Mouse (Mus musculus) olfactory bulb, adult 2 months (tissue): Measurements from ENCODE around the gene Grk5.

ENCODE experiments used
- CTCF ChIP-seq: fragments of 200-500 bp; IDR thresholded peaks from 2 replicates; pipeline ENCODE4 v1.5.1; 2012; ENCODE audit warnings: low read depth, mild to moderate bottlenecking, low read length, moderate library complexity; ENCODE audit not compliant: insufficient read depth
- POLR2A ChIP-seq: fragments of 200-500 bp; IDR thresholded peaks from 2 replicates; pipeline ENCODE4 v1.6.1; 2012; ENCODE audit warnings: mild to moderate bottlenecking, low read depth, low read length, moderate library complexity; ENCODE audit not compliant: insufficient read depth

DNA sequence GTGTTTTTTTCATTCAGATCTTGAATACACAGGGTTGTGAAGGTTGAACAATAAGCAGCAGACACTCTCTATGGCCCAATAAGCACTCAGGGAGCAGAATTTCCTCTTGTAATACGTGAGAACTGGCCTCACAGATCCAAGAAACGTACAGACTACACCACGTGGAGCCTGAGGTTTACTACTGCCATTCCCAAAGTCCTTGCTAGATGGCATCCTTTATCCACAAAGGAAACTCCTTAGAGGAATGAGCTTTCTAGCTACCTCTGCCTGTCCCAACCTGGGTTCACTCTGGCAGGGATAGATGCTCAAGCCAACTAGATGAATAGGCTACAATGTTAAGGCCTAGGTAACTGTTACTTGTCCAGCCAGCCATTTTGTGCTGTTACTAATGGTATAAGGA, 6.4 kb upstream of the Grk5 start:
- no peak for TF ChIP-seq POLR2A
- no peak for TF ChIP-seq CTCF
